19 mouse cellular contexts compared by ENCODE assay signal in the genomic region with DNA sequence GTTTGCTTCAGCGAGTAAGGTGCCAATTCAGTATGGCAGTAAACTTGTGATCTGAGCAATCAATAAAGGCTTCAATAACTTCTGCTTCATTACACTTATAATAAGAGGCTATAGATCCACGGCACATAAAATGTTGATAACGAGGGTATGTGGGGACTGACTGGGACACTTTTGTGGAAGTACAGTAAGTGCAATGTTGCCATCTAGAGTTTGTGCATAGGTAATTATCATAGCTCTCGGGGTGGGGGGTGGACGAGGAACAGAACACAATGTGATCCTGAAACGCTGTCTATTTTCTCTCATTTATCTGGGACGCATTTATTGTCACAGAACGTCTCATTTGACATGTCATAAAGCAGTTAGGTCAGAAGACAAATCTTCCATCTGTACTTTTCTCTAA.
A peak's percentile ranks its signal among the peaks of the same experiment; 100 is the strongest.
DNase-seq lines count a peak whose midpoint lies in the region; ATAC-seq and TF ChIP-seq lines count a peak whose summit lies in the region.
"Had no signal": no experiment of that assay in that cellular context is flagged by ENCODE, and none has a peak within 500 bp of the region (broad histone marks: within the 10 kb centered on the region; RNA-seq: fewer than 3 reads in every experiment).

No protein-coding gene starts in this region.

- H3K4me2 ChIP-seq in hindbrain, embryonic 14.5 days (replicated peaks): no peak overlapping the region
- no peak overlapping the region for H3K4me2 ChIP-seq in hindbrain, embryonic 13.5 days
- H3K4me2 ChIP-seq in midbrain, postnatal 0 days (ENCODE audit: low read depth, low read length, poor library complexity, severe bottlenecking): no peak overlapping the region
- no peak overlapping the region for H3K4me2 ChIP-seq in midbrain, embryonic 13.5 days (replicated peaks)
- no peak overlapping the region for H3K4me2 ChIP-seq in stomach, postnatal 0 days (replicated peaks; ENCODE audit: low read depth)
- H3K4me2 ChIP-seq: hindbrain, embryonic 12.5 days; intestine, embryonic 15.5 days had no signal

- no peak overlapping the region for H3K27ac ChIP-seq in hindbrain, embryonic 14.5 days
- no peak overlapping the region for H3K27ac ChIP-seq in hindbrain, embryonic 13.5 days
- H3K27ac ChIP-seq in midbrain, postnatal 0 days (ENCODE audit: low read depth, low read length): no peak overlapping the region
- H3K27ac ChIP-seq in midbrain, embryonic 13.5 days: no peak overlapping the region
- no peak overlapping the region for H3K27ac ChIP-seq in stomach, postnatal 0 days (replicated peaks)
- H3K27ac ChIP-seq: hindbrain, embryonic 12.5 days; intestine, embryonic 15.5 days; limb, embryonic 10.5 days had no signal

- ATAC-seq in hindbrain, embryonic 14.5 days (ENCODE audit: low FRiP score): no peak
- no peak for ATAC-seq in hindbrain, embryonic 13.5 days (ENCODE audit: low FRiP score)
- no peak for ATAC-seq in midbrain, postnatal 0 days (ENCODE audit: low FRiP score)
- no peak for ATAC-seq in midbrain, embryonic 13.5 days
- no peak for ATAC-seq in stomach, postnatal 0 days (ENCODE audit: low FRiP score, low TSS enrichment)
- ATAC-seq: intestine, embryonic 15.5 days; liver, postnatal 0 days had no signal

- 21% methylated on average over 8 of the region's 8 CpGs for WGBS in hindbrain, embryonic 14.5 days
- WGBS in hindbrain, embryonic 13.5 days: 23% methylated on average over 8 of the region's 8 CpGs
- WGBS in midbrain, postnatal 0 days: 43% methylated on average over 8 of the region's 8 CpGs
- 36% methylated on average over 8 of the region's 8 CpGs for WGBS in midbrain, embryonic 13.5 days
- WGBS in stomach, postnatal 0 days: 56% methylated on average over 8 of the region's 8 CpGs

- no peak overlapping the region for H3K9ac ChIP-seq in hindbrain, embryonic 14.5 days
- H3K9ac ChIP-seq in hindbrain, embryonic 13.5 days: no peak overlapping the region
- H3K9ac ChIP-seq in midbrain, postnatal 0 days (replicated peaks; ENCODE audit: low read length, poor library complexity, severe bottlenecking): no peak overlapping the region
- H3K9ac ChIP-seq in midbrain, embryonic 13.5 days (replicated peaks): no peak overlapping the region
- no peak overlapping the region for H3K9ac ChIP-seq in stomach, postnatal 0 days (ENCODE audit: low read length)
- H3K9ac ChIP-seq: hindbrain, embryonic 12.5 days; intestine, embryonic 15.5 days; liver, postnatal 0 days had no signal

- no peak for TF ChIP-seq EP300 in stomach, postnatal 0 days (optimal IDR thresholded peaks at IDR 0.05)

- peak; percentile 52 for TF ChIP-seq CTCF in midbrain, postnatal 0 days (IDR thresholded peaks at IDR 0.05)
- TF ChIP-seq CTCF in stomach, postnatal 0 days (IDR thresholded peaks at IDR 0.05; ENCODE audit: low read depth): peak; percentile 26

- H3K27me3 ChIP-seq in hindbrain, embryonic 14.5 days (ENCODE audit: control insufficient read depth, insufficient read depth, low read length): peaks cover 7% of the 10 kb centered on the region
- H3K27me3 ChIP-seq in hindbrain, embryonic 13.5 days: no peaks in the 10 kb centered on the region
- no peaks in the 10 kb centered on the region for H3K27me3 ChIP-seq in midbrain, postnatal 0 days (ENCODE audit: insufficient read depth, low read length)
- H3K27me3 ChIP-seq in midbrain, embryonic 13.5 days: no peaks in the 10 kb centered on the region; the same call in 1 of the 2 replicates
- H3K27me3 ChIP-seq in stomach, postnatal 0 days (ENCODE audit: control insufficient read depth, insufficient read depth, low read length): no peaks in the 10 kb centered on the region
- H3K27me3 ChIP-seq: hindbrain, embryonic 12.5 days; intestine, embryonic 15.5 days; megakaryocyte, embryonic 14.5 days had no signal

- peaks cover 6% of the 10 kb centered on the region; the same call in 1 of the 2 replicates for H3K4me1 ChIP-seq in hindbrain, embryonic 14.5 days (replicated peaks; ENCODE audit: control insufficient read depth, insufficient read depth, low read length)
- H3K4me1 ChIP-seq in hindbrain, embryonic 13.5 days (replicated peaks): peaks cover 13% of the 10 kb centered on the region; the same call in 1 of the 2 replicates
- H3K4me1 ChIP-seq in midbrain, postnatal 0 days (ENCODE audit: insufficient read depth, low read length): no peaks in the 10 kb centered on the region; the same call in 1 of the 2 replicates
- H3K4me1 ChIP-seq in midbrain, embryonic 13.5 days (replicated peaks): peaks cover 15% of the 10 kb centered on the region
- H3K4me1 ChIP-seq in stomach, postnatal 0 days (replicated peaks; ENCODE audit: control insufficient read depth, insufficient read depth): no peaks in the 10 kb centered on the region
- H3K4me1 ChIP-seq: intestine, embryonic 15.5 days; megakaryocyte, embryonic 14.5 days had no signal

- peak; percentile 73 to 77 for DNase-seq in cerebellum, postnatal 10 days
- DNase-seq in cerebellum, adult 9-11 months: no peak
- DNase-seq in hindbrain, embryonic 14.5 days (ENCODE audit: low spot score): peak; percentile 48
- peak; percentile 57 for DNase-seq in midbrain, postnatal 0 days (ENCODE audit: low spot score)
- DNase-seq in stomach, postnatal 0 days (ENCODE audit: low spot score): no peak
- DNase-seq in ovary, postnatal 36 days (ENCODE audit: low spot score): no peak
- DNase-seq: adrenal gland, postnatal 14 days; B cell, adult 2 months; gastrocnemius, postnatal 14 days; kidney, adult 9 months; liver, postnatal 0 days; lung, postnatal 14 days; thymus, postnatal 14 days had no signal

- H3K4me3 ChIP-seq in hindbrain, embryonic 14.5 days (replicated peaks; ENCODE audit: low read length): no peak overlapping the region
- no peak overlapping the region for H3K4me3 ChIP-seq in hindbrain, embryonic 13.5 days
- no peak overlapping the region for H3K4me3 ChIP-seq in midbrain, postnatal 0 days (ENCODE audit: low read depth, low read length)
- no peak overlapping the region for H3K4me3 ChIP-seq in midbrain, embryonic 13.5 days (replicated peaks)
- no peak overlapping the region for H3K4me3 ChIP-seq in stomach, postnatal 0 days (ENCODE audit: low read depth, low read length)
- H3K4me3 ChIP-seq: hindbrain, embryonic 12.5 days; intestine, embryonic 15.5 days; limb, embryonic 10.5 days; megakaryocyte, embryonic 14.5 days had no signal

- no peaks in the 10 kb centered on the region for H3K36me3 ChIP-seq in hindbrain, embryonic 14.5 days (replicated peaks; ENCODE audit: control insufficient read depth, insufficient read depth)
- H3K36me3 ChIP-seq in hindbrain, embryonic 13.5 days: no peaks in the 10 kb centered on the region
- no peaks in the 10 kb centered on the region for H3K36me3 ChIP-seq in midbrain, postnatal 0 days (ENCODE audit: insufficient read depth, low read length)
- H3K36me3 ChIP-seq in midbrain, embryonic 13.5 days: no peaks in the 10 kb centered on the region
- H3K36me3 ChIP-seq in stomach, postnatal 0 days (ENCODE audit: control insufficient read depth, insufficient read depth, low read length): no peaks in the 10 kb centered on the region
- H3K36me3 ChIP-seq: hindbrain, embryonic 12.5 days; intestine, embryonic 15.5 days; limb, embryonic 10.5 days had no signal

- no peaks in the 10 kb centered on the region for H3K9me3 ChIP-seq in hindbrain, embryonic 14.5 days (ENCODE audit: control insufficient read depth, low read length)
- no peaks in the 10 kb centered on the region for H3K9me3 ChIP-seq in hindbrain, embryonic 13.5 days
- no peaks in the 10 kb centered on the region for H3K9me3 ChIP-seq in midbrain, postnatal 0 days (ENCODE audit: low read length)
- no peaks in the 10 kb centered on the region for H3K9me3 ChIP-seq in midbrain, embryonic 13.5 days
- H3K9me3 ChIP-seq in stomach, postnatal 0 days (ENCODE audit: control insufficient read depth, low read length): no peaks in the 10 kb centered on the region
- H3K9me3 ChIP-seq: hindbrain, embryonic 12.5 days; intestine, embryonic 15.5 days; limb, embryonic 10.5 days; megakaryocyte, embryonic 14.5 days had no signal

Comparison
In these comparisons a context has a peak if more than half of its experiments do, and no peak if none do; other contexts are left out.
1. DNase-seq: peak in cerebellum, postnatal 10 days (2 of 2), hindbrain, embryonic 14.5 days (single experiment) and midbrain, postnatal 0 days (single experiment); none in cerebellum, adult 9-11 months (single experiment), stomach, postnatal 0 days (single experiment) and ovary, postnatal 36 days (single experiment).